Mouse (Mus musculus) heart, embryonic 10.5 days (tissue): ENCODE measurements at regions not wholly inside any gene's neighbourhood (a gene's known extent, or its start where the extent isn't known, plus 50 kb on each side); places are given as distances from the start of the nearest gene placed in this dataset.

Experiments
- DNase-seq: peaks from one replicate; pipeline ENCODE4 v3.0.0-alpha.2; 2017; ENCODE audit warnings: low spot score
- H3K27ac ChIP-seq: fragments of 300-500 bp; sonication (generic); 2 replicates; pipeline ENCODE4 v1.5.1; 2016; ENCODE audit warnings: mild to moderate bottlenecking
- H3K27me3 ChIP-seq: fragments of 300-500 bp; sonication (generic); 2 replicates; pipeline ENCODE4 v1.6.1; 2016; ENCODE audit warnings: mild to moderate bottlenecking; ENCODE audit not compliant: poor library complexity, insufficient read depth, severe bottlenecking
- H3K36me3 ChIP-seq: fragments of 300-500 bp; sonication (generic); 2 replicates; pipeline ENCODE4 v1.6.1; 2016; ENCODE audit warnings: mild to moderate bottlenecking, moderate library complexity
- H3K4me1 ChIP-seq: fragments of 300-500 bp; sonication (generic); 2 replicates; pipeline ENCODE4 v1.6.1; 2016; ENCODE audit warnings: mild to moderate bottlenecking
- H3K4me3 ChIP-seq: fragments of 300-500 bp; sonication (generic); 2 replicates; pipeline ENCODE4 v1.5.1; 2016; ENCODE audit warnings: mild to moderate bottlenecking, moderate library complexity
- H3K9me3 ChIP-seq: fragments of 300-500 bp; sonication (generic); 2 replicates; pipeline ENCODE4 v1.6.1; 2016; ENCODE audit warnings: mild to moderate bottlenecking, moderate library complexity
- WGBS: fragments of 180-500 bp; shearing (Covaris S2); methylation state at CpG from one replicate; pipeline ENCODE4 v1.1.7; 2016; 5-methylcytosine and 5-hydroxymethylcytosine counted together

- peaks cover 6% of the 10 kb centered on the region; the same call in 1 of the 2 replicates for H3K4me1 ChIP-seq
- no peaks in the 10 kb centered on the region for H3K36me3 ChIP-seq
- H3K27me3 ChIP-seq = no peaks in the 10 kb centered on the region
- H3K27ac ChIP-seq = no peak overlapping the region
- H3K4me3 ChIP-seq = no peak overlapping the region
- DNase-seq = no peak
- 81% methylated on average over 4 of the region's 4 CpGs for WGBS
- H3K9me3 ChIP-seq = no peaks in the 10 kb centered on the region
These were observed 237.0 kb upstream of the Gm37988 start for GRCm38 (mm10) chr1:4570730-4571129.

DNA sequence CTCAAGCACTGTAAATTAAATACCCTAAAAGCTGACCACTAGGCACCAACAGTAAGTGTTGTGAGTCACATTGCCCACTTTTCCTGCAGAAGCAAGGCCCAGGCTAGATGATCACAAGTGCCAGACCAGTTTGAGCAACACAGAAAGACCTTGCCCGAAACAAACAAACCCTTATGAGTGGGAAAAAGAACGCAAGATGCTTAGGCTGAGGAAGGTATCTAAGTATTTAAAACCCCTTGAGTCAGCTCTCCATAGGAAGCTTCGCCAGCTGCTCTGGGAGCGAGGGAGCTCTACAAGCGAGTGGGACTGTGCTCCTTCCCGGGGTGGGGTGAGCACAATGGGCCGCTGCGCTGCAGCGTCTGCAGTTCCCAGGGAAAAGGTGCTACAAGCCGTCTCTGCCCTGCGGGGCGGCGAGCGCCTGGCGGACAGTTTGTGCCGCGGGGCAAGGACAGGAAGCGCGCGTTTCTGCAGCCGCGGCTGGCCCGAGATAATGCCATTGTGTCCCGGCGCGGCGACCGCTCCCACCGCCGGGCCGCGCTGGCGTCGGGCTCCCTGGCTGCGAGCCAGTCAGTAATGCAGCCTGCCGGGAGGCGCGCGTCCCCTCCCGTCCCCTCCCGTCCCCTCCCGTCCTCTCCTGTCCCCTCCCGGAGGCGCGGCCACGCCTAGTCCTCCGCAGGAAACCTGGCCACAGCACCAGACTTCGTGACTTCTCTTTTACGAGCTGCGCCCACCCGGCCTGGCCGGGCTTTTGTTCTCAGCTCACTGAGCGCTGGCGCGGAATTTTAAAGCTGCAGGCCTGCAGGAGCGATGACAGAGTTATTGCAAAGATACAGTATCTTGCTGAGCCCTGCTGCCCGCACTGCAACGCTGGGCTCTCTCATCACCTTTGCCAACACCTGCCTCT, 236.1 kb upstream of the Gm37988 start:
- Histone ChIP-seq H3K4me3 (peak overlapping the region; percentile 72), H3K4me1 (peaks cover 6% of the 10 kb centered on the region; the same call in 1 of the 2 replicates), H3K27ac (peak overlapping the region; percentile 93), H3K27me3 (no peaks in the 10 kb centered on the region), H3K36me3 (no peaks in the 10 kb centered on the region), H3K9me3 (no peaks in the 10 kb centered on the region)
- DNase-seq = peak; percentile 90
- WGBS = under 1% methylated on average over 58 of the region's 58 CpGs

DNA sequence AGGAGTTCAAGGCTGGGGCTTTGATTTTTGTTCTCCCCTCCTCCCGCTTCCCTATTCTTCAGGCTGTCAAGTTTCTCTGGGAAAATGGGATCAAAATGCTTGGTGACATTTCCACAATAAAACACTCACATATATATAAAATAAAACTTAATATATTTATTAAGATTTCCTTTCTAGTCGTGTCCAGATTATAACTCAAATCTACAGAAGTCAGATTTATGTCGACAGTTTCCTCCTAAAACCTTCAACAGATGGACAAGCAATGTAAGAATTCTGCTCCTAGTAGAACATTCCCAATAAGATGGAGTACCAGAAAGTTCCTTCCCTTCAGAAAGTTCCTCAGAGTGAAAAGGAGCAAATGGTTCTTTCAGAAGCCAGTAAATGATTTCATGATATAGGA, 235.4 kb upstream of the Gm37988 start:
- Histone ChIP-seq H3K4me1 (peaks cover 6% of the 10 kb centered on the region; the same call in 1 of the 2 replicates), H3K36me3 (no peaks in the 10 kb centered on the region), H3K27me3 (no peaks in the 10 kb centered on the region), H3K4me3 (peak overlapping the region; percentile 72), H3K9me3 (no peaks in the 10 kb centered on the region), H3K27ac (no peak overlapping the region)
- WGBS = 43% methylated on average over 3 of the region's 3 CpGs
- no peak for DNase-seq

GRCm38 (mm10) chr1:4574101-4574500, 233.6 kb upstream of the Gm37988 start:
- no peak for DNase-seq
- Histone ChIP-seq H3K27ac (no peak overlapping the region), H3K27me3 (no peaks in the 10 kb centered on the region), H3K36me3 (no peaks in the 10 kb centered on the region), H3K9me3 (no peaks in the 10 kb centered on the region), H3K4me3 (no peak overlapping the region), H3K4me1 (peaks cover 6% of the 10 kb centered on the region; the same call in 1 of the 2 replicates)
- 45% methylated on average over 1 of the region's 1 CpGs for WGBS

GRCm38 (mm10) chr1:4576957-4577356, 230.7 kb upstream of the Gm37988 start:
- no peak for DNase-seq
- WGBS = 55% methylated on average over 1 of the region's 1 CpGs
- H3K27me3 ChIP-seq = no peaks in the 10 kb centered on the region

GRCm38 (mm10) chr1:4582534-4582933, 225.2 kb upstream of the Gm37988 start:
- no peak for DNase-seq
- H3K4me3 ChIP-seq = no peak overlapping the region
- no peak overlapping the region for H3K27ac ChIP-seq
- no peaks in the 10 kb centered on the region for H3K27me3 ChIP-seq
- no peaks in the 10 kb centered on the region for H3K4me1 ChIP-seq
- no peaks in the 10 kb centered on the region for H3K36me3 ChIP-seq
- no peaks in the 10 kb centered on the region for H3K9me3 ChIP-seq

More at GRCm38 (mm10) chr1:4576957-4577356, 230.7 kb upstream of the Gm37988 start:
- Histone ChIP-seq H3K36me3 (no peaks in the 10 kb centered on the region), H3K4me1 (no peaks in the 10 kb centered on the region), H3K9me3 (no peaks in the 10 kb centered on the region), H3K4me3 (no peak overlapping the region), H3K27ac (no peak overlapping the region)

GRCm38 (mm10) chr1:4597856-4598255, 209.8 kb upstream of the Gm37988 start:
- Histone ChIP-seq H3K4me3 (no peak overlapping the region), H3K4me1 (no peaks in the 10 kb centered on the region), H3K27ac (no peak overlapping the region), H3K36me3 (no peaks in the 10 kb centered on the region), H3K27me3 (no peaks in the 10 kb centered on the region), H3K9me3 (no peaks in the 10 kb centered on the region)
- no peak for DNase-seq
- 79% methylated on average over 3 of the region's 3 CpGs for WGBS

DNA sequence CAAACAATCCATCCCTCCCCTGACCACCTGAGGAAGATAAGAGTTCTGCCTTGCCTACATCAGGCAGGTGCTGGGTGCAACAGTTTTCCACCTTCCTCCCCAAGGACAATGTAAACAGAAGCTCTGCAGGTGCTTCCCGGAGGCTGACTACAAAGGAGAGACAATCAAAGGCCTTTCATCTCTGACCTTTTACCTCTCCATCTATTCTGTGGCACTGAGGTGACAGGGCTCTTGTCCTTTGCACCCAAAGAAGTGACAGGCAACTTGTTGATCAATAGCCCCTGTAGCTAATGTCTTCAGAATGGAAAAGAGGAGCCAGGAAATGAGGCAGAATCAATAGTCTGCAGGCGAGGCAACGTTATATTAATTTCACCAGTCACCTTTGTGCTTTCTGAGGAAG, 209.3 kb upstream of the Gm37988 start:
- DNase-seq = no peak
- no peaks in the 10 kb centered on the region for H3K27me3 ChIP-seq
- no peaks in the 10 kb centered on the region for H3K36me3 ChIP-seq
- 63% methylated on average over 3 of the region's 3 CpGs for WGBS
- H3K4me3 ChIP-seq = no peak overlapping the region
- H3K27ac ChIP-seq = no peak overlapping the region
- H3K4me1 ChIP-seq = no peaks in the 10 kb centered on the region
- H3K9me3 ChIP-seq = no peaks in the 10 kb centered on the region

DNA sequence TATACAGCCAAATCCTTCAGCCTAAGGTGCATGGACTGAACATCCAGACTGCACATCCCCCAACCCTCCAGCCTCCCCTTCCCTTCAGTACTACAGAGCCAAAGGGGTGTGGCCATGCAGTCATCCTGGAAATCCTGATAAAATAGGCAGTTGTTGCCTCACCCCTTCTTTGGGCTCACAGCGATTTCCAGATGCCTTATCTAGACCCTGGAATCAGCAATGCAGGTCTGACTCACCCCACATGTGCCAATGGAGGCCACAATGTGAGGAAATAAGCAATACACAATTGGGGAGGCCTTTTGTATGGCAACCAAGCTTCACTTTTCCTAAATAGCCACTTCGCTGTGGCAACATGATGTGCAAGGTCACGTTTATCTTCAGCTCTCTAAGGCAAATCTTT, 205.3 kb upstream of the Gm37988 start:
- Histone ChIP-seq H3K4me1 (no peaks in the 10 kb centered on the region), H3K36me3 (no peaks in the 10 kb centered on the region), H3K27ac (no peak overlapping the region), H3K27me3 (no peaks in the 10 kb centered on the region), H3K9me3 (no peaks in the 10 kb centered on the region), H3K4me3 (no peak overlapping the region)
- DNase-seq = no peak
- 59% methylated on average over 3 of the region's 3 CpGs for WGBS

DNA sequence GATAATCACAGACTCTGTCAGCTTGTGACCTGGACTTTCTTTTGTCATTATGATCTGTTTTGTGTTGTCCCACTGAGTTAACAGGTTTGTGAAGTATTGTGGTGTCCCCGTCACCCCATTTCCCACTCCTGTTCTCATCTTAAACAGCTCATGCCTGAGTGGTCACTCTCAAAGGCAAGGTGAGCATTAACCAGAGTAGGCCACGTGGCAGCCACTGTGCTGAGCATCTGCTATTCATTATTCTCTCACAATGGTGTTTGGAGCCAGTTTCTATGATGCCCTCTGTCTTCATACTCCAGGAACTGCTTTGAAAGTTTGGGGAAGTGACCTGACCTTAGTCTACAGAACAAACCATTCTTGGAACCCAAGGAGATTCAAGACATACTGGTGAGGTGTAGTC, 198.9 kb upstream of the Gm37988 start:
- no peaks in the 10 kb centered on the region for H3K9me3 ChIP-seq

GRCm38 (mm10) chr1:4613305-4613704, 194.4 kb upstream of the Gm37988 start:
- no peak for DNase-seq

More for the DNA sequence above, 198.9 kb upstream of the Gm37988 start:
- Histone ChIP-seq H3K27ac (no peak overlapping the region), H3K27me3 (no peaks in the 10 kb centered on the region), H3K36me3 (no peaks in the 10 kb centered on the region), H3K4me3 (no peak overlapping the region), H3K4me1 (peaks cover 5% of the 10 kb centered on the region; the same call in 1 of the 2 replicates)
- WGBS = 59% methylated on average over 2 of the region's 2 CpGs
- no peak for DNase-seq

GRCm38 (mm10) chr1:4615286-4615685, 192.4 kb upstream of the Gm37988 start:
- Histone ChIP-seq H3K36me3 (no peaks in the 10 kb centered on the region), H3K9me3 (no peaks in the 10 kb centered on the region), H3K4me1 (peaks cover 9% of the 10 kb centered on the region; the same call in 1 of the 2 replicates), H3K27ac (no peak overlapping the region), H3K4me3 (no peak overlapping the region), H3K27me3 (no peaks in the 10 kb centered on the region)
- WGBS = 52% methylated on average over 1 of the region's 1 CpGs
- no peak for DNase-seq

More at GRCm38 (mm10) chr1:4613305-4613704, 194.4 kb upstream of the Gm37988 start:
- Histone ChIP-seq H3K4me3 (no peak overlapping the region), H3K4me1 (peaks cover 9% of the 10 kb centered on the region; the same call in 1 of the 2 replicates), H3K9me3 (no peaks in the 10 kb centered on the region), H3K27me3 (no peaks in the 10 kb centered on the region), H3K36me3 (no peaks in the 10 kb centered on the region), H3K27ac (no peak overlapping the region)
- 26% methylated on average over 4 of the region's 4 CpGs for WGBS

GRCm38 (mm10) chr1:4617479-4617878, 190.2 kb upstream of the Gm37988 start:
- no peaks in the 10 kb centered on the region for H3K27me3 ChIP-seq
- H3K36me3 ChIP-seq = no peaks in the 10 kb centered on the region
- no peaks in the 10 kb centered on the region for H3K9me3 ChIP-seq
- peaks cover 9% of the 10 kb centered on the region; the same call in 1 of the 2 replicates for H3K4me1 ChIP-seq
- H3K27ac ChIP-seq = no peak overlapping the region
- H3K4me3 ChIP-seq = no peak overlapping the region
- no peak for DNase-seq
- 54% methylated on average over 10 of the region's 10 CpGs for WGBS
